Mouse (Mus musculus): ENCODE measurements around the gene Zc3hc1.

DNA sequence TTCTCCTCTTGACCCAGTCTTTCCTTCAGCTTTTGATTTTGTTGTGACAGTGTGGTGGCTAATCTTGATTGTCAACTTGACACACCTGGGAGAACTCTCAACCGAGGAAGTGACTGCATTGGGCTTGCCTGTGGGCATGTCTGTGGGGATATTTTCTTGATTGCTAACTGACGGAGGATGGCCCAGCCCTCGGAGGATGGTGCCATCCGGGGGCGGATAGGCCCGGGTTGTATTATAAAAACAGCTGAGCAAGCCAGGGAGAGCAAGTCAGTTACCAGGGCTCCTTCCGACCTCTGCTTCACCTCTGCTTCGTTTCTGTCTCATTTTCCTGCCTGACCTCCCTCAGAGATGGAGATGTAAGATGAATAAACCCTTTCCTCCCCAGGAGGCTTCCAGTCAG, 38.1 kb downstream of the Zc3hc1 start:
- TF ChIP-seq USF1 (IDR thresholded peaks at IDR 0.05; ENCODE audit: low read depth) (no peak), CTCF (IDR thresholded peaks at IDR 0.05; ENCODE audit: control insufficient read depth, insufficient read depth, insufficient read length) (no peak), MAX (IDR thresholded peaks at IDR 0.05) (no peak)

Measured in C2C12 (cell line).